Mouse (Mus musculus) spleen, embryonic (tissue): ENCODE measurements at regions not wholly inside any gene's neighbourhood (a gene's known extent, or its start where the extent isn't known, plus 50 kb on each side); places are given as distances from the start of the nearest gene placed in this dataset.

Source experiments
- CTCF ChIA-PET: fragments of 350-600 bp; sonication (Branson Sonifier 250); formaldehyde crosslinking; loops from one replicate; lab custom pipeline; 2022; lab: Charles Lee

DNA sequence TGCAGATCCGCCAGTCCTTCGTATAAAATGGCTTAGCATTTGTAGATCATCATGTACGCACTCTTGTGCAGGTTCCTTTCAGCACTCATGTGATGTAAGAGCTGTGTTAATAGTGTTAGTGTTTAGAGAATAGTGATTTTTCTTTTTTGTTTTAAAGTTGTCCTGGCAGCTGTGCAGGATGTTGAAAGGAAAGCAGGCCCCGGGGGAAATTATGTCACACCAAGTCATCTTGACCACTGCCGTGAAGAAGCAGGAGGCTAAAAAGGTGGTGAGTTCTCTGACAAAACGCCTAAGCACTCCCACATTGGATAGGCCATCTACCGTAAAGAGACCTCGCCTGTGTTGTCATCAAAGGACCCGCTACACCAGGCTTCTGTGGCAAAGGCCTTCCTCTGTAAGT is 161.1 kb downstream of the Tle3 start:
- CTCF ChIA-PET, result interaction anchor here (0.9 kb wide), 1 partner anchor 11 kb away, joined by 3 read pairs; no protein-coding TSS in a partner anchor

DNA sequence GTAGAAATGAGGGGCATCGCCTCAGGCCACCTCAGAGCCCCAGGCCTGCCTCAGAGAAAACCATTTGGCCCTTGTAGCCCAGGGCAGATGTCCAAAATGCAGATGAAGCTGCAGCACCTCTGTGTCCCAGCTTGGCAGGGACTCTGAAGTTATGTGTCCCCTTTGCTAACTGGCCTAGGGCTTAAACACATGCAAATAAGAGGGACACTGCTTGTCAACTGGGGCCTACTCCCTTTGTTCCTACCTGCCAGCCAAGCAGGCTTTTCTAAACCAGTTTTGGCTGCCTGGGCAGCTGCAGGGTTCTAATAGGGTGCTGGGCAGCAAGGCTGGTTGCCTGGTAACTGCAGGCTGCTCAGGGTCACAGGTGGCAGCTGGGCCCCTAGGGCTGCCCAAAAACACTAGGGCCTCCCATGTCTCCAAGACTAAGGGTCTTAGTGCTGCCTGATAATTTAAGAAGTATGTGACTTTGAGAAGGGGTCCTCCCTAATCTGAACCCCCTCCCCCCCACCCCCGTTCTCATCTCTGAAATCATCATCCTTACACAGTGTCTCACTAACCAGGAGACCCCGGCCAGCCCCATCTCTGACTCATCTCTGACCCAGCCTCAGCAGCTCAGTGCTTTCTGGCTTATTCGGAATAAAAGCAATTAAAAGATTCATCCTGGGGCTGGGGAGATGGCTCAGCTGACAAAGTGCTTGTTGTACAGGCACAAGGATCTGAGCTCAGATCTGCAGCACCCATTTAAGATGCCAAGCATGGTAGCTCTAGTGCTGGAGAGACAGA is 158.3 kb downstream of the Tle3 start:
- CTCF ChIA-PET, result no interaction called here

DNA sequence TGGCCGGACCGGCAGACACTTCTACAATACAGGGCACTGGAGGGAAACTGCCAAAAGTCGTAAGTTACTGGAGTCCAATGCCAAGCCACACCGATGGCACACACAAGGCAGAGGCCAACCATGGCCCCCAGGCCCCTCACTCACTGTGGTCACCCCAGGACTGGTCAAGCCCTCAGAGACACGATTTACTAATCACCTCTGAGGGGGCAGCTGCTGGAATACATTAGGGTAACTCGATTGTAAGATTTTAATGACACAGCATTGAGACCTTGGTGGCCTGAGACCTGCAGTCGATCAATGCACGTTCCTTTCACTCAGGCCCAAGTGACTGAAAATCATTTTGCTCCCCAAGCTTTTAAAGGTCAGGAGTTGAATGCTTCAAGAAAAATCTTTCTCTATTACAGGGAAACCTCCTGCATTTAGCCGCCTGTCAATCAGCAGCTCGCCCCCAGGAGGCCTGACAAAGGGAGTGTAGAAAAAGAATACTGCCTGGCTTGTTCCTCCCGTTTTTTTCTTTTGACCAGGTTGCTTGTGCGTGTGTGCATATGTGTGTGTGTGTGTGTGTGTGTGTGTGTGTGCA is 156.2 kb downstream of the Tle3 start:
- CTCF ChIA-PET, result no interaction called here

GRCm38 (mm10) chr9:61527491-61528056 is 155.4 kb downstream of the Tle3 start:
- CTCF ChIA-PET, result no interaction called here

- CTCF ChIA-PET, result no interaction called here
Observed at GRCm38 (mm10) chr9:61520136-61520535, 148.0 kb downstream of the Tle3 start.

- CTCF ChIA-PET, result no interaction called here
Observed at GRCm38 (mm10) chr9:61517906-61518305, 145.7 kb downstream of the Tle3 start.

DNA sequence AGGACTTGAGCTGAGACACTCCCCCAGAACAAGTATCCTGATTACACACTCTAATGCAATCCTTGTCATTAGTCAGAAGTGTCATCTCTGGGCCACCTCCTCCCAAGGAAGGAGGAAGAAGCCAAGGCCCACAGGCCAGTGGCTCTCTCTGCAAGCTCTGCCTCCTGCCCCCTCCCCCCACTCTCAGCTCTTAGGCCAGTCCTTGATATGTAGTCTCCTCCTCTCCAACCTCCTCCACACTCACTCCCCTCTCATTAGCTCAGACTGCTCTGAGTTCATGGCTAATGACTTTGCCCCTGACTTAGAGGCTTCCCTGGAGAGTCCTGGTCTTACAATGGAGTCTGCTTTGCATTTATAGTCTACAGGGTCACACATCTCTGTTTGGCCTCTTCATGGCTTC is 139.3 kb downstream of the Tle3 start:
- CTCF ChIA-PET, result interaction anchor here (0.6 kb wide), 1 partner anchor 69 kb away, joined by 7 read pairs; no protein-coding TSS in a partner anchor

DNA sequence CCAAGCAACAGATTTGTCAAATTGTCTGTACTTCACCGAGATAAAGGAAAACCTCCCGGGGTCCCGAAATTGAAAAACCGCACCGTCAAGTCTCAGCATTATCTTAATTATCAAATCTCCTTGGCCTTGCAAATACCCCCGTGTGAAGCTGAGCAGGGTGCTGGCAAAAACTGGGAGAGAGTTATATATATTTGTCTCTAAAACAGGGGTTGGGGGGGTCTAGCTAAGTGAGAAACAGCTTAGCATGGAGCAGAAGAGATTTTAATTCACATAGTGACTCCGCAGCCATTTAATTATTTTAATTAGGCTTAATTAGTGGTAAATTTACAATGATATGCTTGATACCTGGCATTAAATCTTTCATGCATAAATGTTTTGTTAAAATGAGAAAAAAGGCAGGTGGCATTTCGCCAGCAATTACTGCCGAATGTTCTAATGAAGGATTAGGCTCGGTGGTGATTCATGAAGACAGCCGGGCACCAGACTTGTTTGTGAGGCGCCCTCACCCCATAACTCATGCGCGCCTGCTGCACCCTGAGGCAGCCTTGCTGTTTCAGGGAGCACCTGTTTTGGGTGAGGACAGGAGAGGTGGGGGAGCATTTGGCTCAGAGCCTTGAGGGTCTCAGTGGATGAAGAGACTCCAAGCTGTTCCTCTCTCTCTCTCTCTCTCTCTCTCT is 138.2 kb downstream of the Tle3 start:
- CTCF ChIA-PET, result no interaction called here

DNA sequence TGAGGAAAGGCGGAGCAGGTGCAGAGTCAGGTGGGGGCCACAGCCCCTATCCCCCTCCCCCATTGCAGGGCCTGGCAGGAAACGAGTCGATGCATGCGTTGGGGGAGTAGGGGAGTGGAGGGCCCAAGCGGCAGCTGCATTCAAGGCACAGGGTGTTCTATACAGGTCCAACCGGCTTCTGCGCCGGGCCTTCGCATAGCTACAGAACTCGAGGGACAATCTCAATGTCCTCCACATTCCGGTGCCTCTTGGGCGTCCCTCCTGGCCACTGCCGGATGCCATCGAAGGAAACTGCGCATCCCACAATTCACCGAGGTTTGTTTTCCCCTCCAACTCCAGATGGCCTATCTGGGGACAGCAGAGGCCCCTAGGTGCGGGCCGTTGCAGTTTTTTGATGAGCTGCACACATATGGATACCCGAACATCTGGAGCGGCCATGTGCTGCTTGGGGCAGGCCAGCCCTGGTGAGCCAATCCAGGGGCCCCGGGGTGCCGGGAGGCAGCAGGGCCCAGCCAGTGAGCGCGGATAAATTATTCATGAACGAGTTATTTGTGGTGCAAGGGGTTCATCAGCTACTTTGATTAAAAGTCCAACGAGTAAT is 137.5 kb downstream of the Tle3 start:
- CTCF ChIA-PET, result no interaction called here

DNA sequence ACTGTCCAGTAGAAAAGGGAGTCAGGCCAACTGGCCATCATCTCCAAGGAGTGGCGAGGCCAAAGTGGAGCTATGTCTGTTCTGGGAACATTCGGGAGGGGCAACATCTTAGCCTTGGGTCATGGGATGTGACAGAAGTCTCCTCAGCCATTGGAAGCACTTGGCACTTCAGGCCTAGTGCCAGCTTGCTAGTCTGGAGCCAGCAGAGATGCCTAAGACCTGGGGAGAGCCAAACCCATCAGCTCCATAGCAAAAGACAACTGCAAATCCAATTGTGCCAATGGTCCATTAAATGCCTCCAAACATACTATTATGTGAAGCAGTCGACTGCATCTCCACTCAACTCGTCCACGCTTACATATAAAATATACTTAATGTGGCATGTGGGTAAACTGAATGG is 136.9 kb downstream of the Tle3 start:
- CTCF ChIA-PET, result no interaction called here

DNA sequence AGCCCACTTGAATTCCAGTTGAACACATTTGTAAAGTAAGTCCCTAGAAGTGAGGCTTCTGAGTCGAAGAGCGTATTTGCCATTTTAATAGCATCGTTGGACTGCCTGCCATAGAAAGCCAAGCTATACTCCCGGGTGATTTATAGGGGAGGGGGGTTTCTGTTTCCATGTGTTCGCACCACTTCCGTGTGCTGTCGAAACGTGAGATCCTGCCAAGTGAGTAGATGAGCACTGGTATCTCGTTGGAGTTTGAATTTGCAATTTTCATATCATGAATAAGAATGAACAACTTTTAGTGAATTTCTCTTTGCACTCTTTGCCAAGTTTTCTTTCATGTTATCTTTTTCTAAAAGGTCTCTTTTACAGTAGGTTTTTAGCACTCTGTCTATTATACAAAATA is 128.7 kb downstream of the Tle3 start:
- CTCF ChIA-PET, result no interaction called here

DNA sequence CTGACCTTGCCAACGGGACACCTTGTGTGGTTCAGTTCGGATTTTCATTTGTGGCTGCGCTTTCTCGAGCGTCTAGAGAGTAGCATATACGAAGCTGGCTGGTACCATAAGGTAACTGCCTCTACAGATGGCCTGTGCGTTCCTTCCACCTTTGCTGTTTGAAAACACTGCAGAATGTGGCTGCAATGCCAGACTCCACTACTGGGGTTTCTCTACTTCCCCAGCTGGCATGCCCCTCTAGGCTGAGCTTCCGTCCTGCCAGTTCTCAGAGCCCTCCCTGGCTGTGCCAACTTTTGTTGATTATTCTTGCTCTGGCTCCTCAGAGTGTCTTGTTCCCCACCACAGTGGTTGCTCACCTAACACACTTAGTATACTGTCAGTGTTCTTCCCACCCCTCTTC is 120.7 kb downstream of the Tle3 start:
- CTCF ChIA-PET, result interaction anchor here (0.7 kb wide), 1 partner anchor 62 kb away, joined by 5 read pairs; no protein-coding TSS in a partner anchor

- CTCF ChIA-PET, result no interaction called here
Observed at GRCm38 (mm10) chr9:61491131-61491712, 119.1 kb downstream of the Tle3 start.

DNA sequence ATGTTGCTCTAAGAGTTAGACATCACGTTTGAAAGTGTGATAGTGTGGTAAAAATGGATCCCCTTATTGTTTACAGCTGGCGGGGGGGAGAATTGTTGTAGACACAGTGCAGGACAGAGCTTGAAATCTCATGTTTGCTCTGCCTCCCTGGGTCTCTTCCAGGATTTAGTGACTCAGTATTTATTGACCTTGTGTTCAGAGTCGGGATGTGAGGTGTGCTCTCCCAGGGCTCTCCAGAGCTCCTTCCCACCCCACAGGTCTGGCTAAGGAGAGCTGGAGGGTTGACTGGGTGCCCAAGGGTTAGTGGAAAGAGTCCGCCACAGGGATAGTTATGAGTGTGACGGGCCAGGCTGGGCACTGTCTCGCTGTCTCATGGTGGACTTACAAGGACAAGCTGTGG is 117.8 kb downstream of the Tle3 start:
- CTCF ChIA-PET, result no interaction called here

DNA sequence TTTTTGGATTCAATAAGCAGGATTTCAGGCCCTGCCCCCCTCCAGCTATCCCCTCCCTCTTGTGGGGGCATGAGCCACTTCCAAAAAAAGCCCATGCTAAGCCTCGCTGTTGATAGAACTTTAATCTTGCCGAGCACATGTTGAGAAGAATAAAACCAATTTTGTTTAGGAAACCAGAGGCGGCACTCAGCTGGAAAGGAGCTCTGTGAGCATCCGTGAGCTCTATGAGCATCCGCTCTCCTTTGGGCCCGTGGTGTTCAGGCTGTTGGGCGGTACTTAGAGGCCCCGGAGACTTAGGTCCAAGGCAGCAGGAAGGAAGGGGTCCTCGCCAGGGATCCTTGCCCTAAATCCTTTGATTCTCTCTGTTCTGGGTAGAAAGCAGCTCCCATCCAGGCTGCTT is 117.0 kb downstream of the Tle3 start:
- CTCF ChIA-PET, result interaction anchor here (0.8 kb wide), 1 partner anchor 48 kb away, joined by 25 read pairs; no protein-coding TSS in a partner anchor

DNA sequence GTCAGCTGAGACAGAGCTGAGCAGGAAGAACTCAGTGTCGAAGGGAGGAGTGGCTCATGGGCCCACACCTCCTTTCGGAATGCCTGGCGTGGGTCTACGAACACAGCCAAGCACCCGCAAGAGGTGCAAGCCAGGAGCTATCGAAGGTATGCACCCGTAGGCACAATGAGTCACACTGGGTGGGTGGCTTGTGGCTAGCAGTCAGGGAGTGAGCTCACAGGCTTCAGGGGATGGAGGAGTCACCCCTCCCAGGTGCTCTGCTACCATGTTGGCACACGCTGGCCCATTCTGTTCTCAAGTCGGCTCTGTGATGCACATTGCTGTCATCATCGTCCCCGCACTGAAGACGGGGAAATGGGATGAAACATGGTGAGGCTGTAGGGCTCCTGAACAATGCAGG is 115.7 kb downstream of the Tle3 start:
- CTCF ChIA-PET, result no interaction called here

- CTCF ChIA-PET, result no interaction called here
Observed at GRCm38 (mm10) chr9:61487146-61487545, 115.0 kb downstream of the Tle3 start.

- CTCF ChIA-PET, result no interaction called here
Observed at GRCm38 (mm10) chr9:61484391-61484790, 112.2 kb downstream of the Tle3 start.

DNA sequence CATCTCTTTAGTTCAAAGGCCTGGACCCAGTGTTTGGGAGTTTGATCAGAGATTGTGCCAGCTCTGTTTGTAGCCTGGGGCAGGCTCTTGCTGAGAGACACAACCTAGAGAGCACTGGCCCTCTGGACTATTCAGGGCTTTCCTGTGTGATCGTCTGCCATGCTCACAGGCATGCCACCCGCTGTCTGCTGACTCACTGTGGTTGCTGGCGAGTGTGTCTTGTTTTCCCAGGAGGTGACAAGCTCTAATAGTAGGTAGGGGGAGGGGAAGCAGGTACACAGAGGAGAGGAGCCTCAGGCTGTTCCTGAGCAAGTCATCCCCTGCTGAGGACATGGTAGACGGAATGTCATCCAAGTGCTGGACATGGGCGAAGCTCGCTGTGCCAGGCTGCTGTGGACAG is 107.5 kb downstream of the Tle3 start:
- CTCF ChIA-PET, result interaction anchor here (0.7 kb wide), 1 partner anchor 42 kb away, joined by 4 read pairs; no protein-coding TSS in a partner anchor

GRCm38 (mm10) chr9:61478862-61479261 is 106.7 kb downstream of the Tle3 start:
- CTCF ChIA-PET, result interaction anchor here (0.7 kb wide), 1 partner anchor 408 kb away, joined by 9 read pairs; no protein-coding TSS in a partner anchor

GRCm38 (mm10) chr9:61476351-61476750 is 104.2 kb downstream of the Tle3 start:
- CTCF ChIA-PET, result interaction anchor here (0.5 kb wide), 1 partner anchor 28 kb away, joined by 3 read pairs; no protein-coding TSS in a partner anchor
